Mouse (Mus musculus): ENCODE measurements around the gene Dhrs3. TPM values are rescaled to one million over a fixed set of nuclear protein-coding genes. Genes with fewer than 3 reads are reported as not detected.

Gene Dhrs3
- total RNA-seq, 2 experiments from 2014 or later, result 40.6 to 50.7 TPM

DNA sequence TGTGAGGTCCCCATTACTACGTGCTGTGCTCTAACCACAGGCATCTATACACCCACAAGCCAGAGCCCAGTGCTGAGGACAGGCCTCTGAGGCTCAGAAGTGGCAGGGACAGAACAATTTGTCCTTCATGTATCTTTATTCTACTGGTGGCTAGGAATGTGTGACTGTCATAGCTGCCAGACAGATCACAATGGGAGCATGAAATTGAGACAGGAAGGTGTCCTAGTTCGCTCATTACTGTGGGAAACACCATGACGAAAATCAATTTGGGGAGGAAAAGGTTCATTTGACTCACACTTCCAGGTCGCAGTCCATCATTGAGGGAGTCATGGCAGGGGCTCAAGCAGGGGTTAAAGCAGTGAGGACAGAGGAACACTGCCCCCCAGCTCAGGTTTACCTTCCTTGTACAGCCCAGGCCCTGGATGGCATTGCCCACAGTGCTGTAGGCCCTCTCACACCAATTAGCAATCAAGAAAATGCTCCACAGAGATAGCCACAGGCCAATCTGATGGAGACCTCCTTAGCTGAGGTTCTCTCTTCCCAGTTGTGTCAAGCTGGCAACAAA, 47.3 kb downstream of the Dhrs3 start:
- DNase-seq, result no peak

DNA sequence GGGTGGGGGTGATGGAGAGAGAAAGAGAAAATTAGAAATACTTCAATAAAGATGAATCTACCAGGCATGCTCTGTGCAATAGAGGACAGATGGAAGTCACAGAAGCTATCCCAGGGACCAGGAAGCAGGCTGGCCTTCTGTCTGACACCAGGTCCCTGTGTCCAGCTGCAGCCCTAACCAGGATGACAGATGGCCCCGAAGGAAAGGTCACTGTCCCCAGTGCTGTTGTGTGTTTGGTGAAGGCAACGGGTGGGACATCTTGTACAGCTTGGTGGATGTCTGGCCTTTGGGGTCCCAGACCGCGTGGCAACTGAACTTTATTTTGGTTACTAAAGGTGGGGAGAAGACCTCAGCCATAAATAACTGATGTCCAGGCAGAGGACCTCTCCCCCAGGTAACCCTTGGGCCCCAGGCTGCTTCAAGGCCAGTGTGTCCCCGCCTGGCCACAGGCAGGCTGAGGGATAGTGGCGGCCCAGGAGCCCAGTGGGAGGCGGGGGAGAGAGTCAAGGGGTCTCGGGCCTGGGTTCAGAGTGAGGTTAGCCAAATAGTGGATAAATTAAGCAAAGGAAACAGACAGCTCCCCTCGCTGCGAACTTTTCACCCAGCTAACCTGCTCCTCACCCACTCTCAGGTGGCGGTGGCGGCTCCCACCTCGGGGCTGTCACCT, 48.3 kb downstream of the Dhrs3 start:
- no peak for DNase-seq

DNA sequence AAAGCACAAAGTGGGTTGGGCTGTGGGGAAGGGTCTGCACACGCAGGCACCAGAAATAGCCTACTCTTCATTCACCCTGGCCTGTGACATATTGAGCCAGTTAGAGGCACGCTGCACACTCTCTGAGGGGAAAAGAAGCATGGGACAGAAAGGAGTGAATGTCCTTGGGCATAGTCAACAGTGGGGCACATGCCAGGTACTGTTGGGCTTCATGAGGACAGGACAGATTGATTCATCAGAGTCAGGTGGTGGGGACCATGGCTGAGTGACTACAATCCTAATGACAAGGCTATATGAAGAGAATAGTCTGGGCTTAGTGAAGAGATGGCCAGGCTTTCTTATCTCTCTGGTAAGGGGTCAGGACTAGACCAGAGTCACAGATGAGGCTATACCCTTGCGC, 49.8 kb downstream of the Dhrs3 start:
- no peak for DNase-seq

DNA sequence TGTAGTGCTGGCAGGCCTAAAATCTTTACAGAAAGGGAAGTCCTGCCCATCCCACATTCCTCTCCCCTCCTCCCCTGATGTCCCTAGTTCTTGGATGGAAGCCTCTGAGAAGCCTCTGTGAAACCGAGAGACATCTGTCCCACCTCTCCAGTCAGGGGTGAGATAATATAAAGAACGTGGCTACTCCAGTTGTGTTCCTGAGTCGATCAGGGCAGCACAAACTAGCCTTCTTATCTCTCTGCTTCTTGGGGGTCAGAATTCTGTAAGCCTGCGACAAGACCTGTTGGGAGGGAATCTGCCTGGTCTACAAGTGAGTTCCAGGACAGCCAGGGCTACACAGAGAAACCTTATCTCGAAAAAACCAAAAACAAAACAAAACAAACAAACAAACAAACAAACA, 50.6 kb downstream of the Dhrs3 start:
- no peak for DNase-seq

DNA sequence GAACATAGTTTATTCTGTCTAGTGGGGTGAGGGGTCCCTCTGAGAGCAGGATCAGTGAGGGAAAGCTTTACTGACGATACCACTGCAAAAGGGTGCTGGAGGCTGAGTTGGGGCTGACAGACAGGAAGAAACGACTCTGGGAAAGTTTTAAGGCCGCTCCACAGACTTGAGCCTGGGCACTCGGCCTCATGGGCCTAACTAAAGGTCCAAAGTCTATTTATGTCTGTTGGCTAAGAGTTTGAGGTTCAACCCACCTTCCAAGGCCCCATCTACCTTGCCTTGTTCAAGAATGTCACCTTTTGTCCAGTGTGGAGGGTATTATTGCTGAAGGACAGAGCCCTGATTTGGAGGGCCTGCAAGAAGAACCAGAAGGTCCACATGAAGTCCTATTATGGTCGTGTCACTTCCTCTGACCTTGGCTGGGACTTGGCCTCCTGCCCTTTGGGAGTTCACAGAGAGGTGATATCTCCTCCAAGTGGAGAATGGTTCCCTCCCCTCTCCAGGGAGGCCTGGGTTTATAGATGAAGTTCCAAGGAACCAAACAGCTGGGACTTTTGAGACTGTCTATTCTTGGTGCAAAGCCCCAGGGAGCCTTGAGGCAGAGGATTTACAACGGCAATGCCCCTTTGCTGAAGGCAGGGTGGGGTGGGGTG, 55.2 kb downstream of the Dhrs3 start:
- peak; percentile 92 for DNase-seq

DNA sequence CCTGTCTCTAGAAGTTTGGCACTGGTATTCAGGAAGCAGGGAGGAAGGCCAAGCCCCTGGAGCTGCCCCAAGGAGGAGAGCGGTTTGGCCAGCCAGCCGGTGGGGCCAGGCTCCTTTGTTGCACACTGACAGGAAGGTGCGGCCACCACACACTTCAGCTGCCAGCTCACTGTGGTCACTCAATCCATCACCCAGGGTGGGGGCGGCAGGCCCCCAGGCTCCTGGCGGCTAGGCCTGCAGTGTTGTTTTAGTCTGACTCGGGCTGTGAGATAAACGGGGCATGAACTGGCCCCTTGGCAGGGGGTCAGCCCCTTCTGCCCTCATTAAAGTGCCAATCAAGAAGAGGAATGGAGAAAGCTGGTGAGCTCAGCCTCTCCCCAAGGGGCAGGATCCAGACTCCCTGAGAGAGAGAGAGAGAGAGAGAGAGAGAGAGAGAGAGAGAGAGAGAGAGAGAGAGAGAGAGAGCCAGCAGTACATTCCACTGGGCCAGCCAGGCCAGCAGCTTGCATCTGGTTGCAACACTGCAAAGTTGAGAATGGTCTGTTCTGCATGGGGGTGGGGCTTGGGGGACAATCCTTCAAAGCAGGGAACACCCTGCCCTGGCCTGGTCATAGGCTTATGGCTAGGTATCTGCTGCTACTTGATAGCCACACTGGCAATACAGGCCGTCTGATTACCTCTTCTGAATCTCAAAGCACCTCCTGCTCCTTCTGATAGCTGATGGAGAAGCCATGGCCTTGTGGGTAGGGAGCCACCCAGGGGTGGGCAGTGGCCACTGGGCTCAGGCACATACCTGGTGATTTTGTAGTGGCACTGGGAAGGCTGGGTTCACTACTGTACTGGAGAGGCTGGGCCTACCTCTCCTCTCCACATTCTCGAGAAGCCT, 57.1 kb downstream of the Dhrs3 start:
- peak; percentile 81 for DNase-seq

DNA sequence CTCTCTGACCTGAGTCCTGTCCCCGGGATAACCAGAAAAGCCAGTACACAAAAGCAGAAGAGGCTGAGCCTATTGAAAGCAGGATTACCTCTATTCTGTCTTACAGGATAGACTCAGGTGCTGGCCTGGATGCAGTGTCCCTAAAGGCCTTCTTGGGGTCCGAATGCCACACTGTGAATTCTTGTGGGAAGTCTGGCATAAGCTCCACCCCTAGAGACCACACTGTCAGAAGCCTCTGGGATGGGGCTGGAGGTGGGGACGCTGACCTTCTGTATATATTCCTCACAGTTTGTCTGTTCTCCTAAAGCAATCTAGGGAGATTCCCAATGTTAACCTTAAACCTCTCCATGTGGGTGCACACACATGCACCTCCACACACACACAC, 57.7 kb downstream of the Dhrs3 start:
- DNase-seq, result no peak

DNA sequence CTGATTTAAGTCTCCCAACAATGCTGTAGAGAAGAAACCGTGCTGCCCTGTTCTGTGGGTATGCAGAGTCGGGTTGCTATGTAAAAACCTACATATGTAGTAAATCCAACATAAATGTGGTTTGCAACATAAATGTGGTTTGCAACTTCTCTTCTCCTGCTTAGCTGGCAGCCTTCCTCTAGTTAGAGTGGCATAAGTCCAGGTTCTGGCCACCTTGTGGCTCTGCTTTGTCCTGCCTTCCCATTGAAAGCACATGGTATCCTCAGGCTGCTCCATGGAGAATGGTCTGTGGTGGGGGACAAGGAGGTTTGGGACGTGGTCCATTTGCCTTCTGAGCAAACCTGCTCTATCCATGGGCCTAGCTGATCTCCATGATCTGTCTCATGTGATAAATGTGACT, 58.3 kb downstream of the Dhrs3 start:
- DNase-seq, result no peak

DNA sequence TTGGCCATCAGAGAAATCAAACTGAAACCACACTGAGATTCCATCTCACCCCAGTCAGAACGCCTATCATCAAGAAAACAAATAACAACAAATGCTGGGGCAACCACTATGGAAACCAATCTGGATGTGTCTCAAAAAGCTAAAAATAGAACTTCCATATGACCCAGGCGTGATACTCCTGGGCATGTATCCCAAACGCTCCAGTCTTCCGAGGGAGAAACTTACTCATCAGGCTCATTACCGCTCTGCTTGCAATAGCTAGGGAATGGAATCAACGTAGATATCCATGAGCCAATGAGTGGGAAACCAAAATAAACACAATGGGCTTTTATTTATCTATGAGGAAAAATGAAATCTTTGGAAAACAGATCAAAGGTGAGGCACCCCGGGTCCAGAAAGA, 59.2 kb downstream of the Dhrs3 start:
- DNase-seq, result peak; percentile 65

DNA sequence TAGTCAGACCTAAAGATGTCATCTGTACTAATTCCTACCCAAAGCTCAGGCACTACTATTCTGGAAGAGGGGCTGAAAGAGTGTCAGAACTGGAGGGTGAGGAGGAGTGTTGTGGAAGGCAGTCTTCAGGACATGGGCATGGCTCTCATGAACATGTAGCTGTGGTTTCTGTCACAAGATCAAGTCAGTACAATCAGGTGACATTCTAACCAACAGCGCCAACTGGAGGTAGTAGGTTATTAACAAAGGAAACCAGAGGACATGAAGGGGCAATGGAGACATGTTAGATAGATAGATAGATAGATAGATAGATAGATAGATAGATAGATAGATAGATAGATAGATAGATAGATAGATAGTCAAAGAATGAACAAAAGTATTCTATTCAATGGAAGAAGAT, 60.8 kb downstream of the Dhrs3 start:
- DNase-seq, result no peak

DNA sequence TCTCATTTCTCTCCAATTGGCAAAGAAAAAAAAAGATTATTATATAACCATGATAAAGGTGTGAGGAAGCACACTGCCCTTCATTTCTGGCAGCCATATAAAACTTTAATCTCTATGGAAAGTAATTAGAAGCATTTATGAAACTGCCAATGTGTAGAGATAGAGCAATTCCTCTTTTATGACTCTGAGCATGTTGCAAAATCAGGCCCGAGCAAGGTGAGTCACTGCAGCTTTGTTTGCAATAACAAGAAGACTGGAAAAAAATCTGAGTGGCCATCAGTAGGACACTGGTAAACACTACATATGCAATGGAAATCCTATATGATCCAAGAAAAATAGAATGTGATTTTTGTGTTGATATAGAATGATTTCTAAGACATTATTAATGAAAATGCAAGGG, 63.2 kb downstream of the Dhrs3 start:
- no peak for DNase-seq

DNA sequence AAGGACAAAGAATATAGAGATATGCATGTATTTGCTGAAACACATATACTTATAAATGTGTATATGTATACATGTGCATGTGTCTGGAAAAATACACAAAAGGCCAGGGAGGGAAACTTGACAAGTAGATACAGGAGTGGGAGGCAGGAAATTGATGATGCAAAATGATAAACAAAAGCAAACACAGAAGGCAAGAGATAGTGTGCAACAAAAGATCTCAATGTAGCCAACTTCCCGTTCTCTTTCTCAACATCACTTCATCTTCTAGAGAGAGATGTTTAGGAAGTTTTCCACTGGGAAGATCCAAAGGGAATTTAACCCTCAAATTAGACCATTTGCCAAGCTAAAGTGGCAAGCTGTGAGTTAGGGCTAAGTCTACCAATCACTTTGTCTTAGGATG, 63.7 kb downstream of the Dhrs3 start:
- DNase-seq, result no peak

DNA sequence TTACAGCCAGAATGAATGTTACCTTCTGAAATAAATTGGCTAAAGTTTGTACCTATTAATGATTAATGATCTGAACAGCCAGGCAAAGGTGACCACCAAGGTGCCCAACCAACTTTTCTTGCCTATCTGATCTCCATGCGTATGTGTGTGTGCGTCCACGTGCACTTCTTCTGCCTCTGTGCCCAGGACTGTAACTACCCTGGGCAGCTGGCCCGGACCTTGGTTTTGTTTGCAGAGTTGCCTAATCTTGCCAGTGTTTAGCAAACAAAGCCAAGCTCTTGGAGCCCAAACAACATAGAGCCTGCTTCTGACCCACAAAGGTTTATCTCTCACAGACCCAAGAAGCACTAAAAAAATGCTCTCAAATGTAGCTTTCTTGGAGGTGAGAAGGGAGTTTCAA, 64.6 kb downstream of the Dhrs3 start:
- DNase-seq, result no peak

DNA sequence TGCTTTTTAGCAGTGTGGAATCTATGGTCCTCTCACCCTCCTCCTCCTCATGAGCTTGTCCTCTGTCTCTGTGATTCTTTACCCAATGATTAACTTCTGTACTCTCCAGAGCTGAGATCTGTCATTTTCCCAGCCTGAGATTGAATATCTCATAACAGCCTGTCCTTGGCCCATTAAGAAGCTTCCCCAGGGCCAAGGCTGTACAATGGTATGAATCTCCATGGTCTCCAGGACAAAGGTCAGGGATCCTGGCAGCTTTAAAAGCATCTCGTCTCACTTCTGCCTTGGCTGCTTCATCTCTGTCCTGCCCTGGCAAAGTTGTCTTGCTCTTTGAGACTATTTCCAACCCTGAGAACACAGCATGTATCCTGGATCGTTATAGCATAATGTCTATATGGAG, 65.1 kb downstream of the Dhrs3 start:
- no peak for DNase-seq

DNA sequence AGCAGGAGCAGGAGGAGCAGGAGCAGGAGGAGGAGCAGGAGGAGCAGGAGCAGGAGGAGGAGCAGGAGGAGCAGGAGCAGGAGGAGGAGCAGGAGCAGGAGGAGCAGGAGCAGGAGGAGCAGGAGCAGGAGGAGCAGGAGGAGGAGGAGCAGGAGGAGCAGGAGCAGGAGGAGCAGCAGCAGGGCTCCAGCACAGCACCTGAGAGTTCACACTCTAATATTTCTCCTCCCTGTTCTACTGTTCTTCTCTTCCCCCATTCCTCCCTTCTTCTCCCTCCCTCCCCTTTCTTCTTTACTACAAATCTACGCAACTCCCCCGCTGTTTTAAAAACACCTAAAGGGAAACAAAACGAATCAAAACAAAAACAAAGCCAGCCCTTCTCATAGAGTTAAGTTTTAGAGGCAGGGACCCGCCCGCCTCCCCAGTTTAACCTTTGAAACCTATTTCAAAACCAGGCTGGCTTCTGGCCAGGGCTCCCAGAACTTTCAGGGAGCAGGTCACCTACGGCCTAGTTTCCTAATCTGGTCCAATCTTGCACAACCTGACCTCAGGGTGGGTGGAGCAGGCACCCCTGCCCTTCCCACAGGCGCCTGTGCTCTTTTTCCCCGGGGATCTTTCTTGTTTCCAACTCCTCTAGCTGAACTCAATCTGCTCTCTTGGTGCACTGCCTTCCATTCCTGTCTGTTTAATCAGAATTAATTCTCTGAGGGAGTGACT, 67.7 kb downstream of the Dhrs3 start:
- peak; percentile 66 for DNase-seq

DNA sequence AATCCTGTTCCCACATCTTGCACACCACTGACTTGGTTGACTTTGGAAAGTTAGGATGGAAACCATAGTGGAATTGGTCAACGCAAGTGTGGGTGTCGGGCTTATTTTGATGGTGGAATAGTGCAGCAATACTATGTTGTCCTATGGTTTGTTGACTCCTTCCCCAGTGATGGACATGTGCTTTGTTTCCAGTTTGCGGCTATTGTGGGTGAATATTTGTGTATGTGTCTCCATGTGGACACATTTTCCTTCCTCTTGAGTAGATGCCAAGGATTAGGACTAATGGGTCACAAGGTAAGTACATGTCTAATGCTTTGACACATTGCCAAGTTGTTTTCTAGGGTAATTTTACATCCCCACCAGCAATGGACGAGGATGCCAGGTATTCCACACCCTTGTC, 68.6 kb downstream of the Dhrs3 start:
- no peak for DNase-seq

DNA sequence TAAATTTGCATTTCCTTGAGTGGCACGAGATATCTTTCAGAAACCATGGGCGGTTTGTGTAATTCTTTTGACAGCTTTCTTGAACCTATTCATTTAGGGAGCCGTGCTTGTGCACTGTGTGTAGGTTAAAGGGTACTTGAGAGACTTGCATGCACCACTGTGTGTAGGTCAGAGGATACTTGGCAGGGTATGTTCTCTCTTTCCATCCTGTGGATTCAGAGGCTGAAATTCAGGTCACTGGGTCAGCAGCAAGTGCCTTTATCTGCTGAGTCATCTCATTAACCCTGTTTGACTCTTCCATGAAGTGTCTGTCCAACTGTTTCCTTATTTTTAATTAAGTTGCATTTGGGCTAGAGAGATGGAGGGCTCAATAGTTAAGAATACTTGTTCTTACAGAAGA, 69.1 kb downstream of the Dhrs3 start:
- DNase-seq, result no peak

DNA sequence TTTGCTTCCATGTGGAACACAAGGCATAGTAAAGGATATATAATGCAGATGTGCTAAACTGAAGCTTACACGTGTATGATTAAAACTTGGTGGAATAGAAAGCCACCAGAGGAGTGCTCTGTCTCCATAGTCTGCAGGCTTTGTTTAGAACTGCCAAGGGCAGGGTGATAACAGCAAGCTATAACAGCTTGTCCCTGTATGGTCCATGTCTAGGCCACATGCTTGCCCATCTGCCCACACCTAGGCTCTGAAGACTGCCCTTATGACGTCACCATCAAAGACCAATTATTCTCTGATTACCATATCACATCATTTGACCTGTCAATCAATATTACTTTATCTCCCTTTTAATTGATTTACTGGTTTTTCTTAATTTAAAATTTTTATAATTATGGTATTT, 72.6 kb downstream of the Dhrs3 start:
- no peak for DNase-seq

DNA sequence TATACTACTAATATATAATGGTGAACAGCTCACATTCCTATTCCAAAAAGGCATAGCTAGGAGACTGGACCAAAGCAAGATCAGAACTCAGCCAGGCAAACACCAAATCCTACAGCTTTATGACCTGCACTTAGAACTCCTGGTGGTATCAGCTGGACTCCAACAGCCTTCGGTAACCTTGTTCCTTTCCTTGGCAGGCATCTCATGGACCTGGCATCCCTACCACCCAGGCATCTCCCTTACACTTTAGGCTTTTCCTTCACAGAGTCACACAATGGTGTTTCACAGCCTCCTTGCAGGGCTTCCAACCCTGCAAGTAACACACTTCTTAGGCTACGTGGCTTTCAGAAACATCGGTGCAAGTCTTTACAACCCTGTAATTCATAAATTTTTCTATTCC, 75.7 kb downstream of the Dhrs3 start:
- DNase-seq, result no peak

DNA sequence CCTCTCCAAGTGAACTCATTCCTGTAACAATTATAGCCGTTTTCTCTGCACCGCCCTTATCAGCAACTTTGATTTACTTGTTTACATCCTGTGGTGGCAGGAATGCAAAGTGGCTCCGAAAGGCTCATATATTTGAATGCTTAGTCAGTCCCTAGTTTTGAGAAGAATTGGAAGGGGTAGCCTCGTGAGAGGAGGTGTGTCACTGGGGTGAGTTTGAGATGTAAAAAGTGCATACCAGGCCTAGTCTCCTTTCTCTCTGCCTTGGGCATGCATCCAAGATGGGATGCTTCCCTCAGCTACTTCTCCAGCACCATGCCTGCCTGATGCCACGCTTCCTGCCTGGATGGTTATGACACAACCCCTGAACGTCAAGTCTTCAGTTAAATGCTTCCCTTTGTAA, 76.4 kb downstream of the Dhrs3 start:
- DNase-seq, result no peak

DNA sequence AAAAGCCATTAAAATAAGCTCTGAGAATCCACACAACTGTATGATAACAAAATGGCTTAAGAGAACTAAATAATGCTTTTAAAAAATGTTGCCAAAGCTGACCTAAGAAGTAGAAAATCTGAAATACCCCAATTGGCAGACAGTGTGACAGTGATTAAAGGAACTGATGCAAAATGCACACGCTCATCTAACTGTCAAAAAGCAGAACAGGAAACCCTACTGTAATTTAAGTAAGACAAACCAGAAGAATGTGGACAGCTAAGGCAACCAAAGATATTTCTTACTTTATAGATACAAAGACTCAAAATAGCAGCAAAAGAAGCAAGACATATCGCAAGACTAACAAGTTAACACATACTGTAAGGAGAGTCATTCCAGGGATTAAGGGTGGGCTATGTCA, 78.4 kb downstream of the Dhrs3 start:
- no peak for DNase-seq

DNA sequence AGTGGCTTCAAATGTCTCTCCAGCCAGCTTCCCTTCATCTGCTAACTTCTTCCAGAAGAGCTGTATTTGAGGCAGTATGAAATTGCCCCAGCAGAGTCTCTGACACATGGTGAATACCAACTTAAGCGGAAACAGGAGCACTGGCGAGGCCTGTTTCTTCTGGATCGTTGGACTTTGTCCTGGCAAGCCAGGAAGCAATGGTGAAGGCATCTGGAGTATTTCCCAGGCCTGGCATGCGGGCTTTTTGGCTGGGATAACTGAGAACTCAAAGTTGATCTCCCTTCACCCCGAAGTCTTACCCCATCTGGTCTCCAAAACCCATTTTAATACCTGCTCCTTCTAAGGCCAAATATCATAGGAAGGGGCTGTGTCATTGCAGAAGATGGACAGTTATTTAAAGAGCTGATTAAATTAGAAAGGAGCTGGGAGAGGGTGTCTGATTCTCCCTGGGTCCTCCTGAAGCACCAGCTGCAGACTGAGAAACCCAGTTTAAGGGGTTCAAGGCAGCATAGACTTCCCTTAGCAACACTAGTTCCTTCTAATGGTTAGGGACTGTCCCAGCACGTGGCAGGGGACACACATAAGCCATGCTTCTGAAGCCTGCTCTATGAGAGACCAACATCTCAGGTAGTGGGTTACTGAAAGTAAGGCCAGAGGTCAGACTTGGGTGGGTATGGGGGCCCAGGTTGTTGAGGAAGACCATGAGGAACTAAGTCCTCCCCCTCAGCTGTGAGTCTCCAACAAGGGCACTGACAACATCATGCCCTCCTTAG, 80.5 kb downstream of the Dhrs3 start:
- DNase-seq, result no peak
